Mouse (Mus musculus) skeletal muscle tissue, adult 2 months (tissue): ENCODE results near the gene Nedd9.

Source experiments
- DNase-seq: peaks from one replicate; pipeline ENCODE4 v3.0.0-alpha.2; 2012; ENCODE audit warnings: low read depth, low spot score

The Nedd9 gene

GRCm38 (mm10) chr13:41486606-41487408 lies at the start of gene Nedd9:
TSS of gene Nedd9 (minus strand) at chr13:41487362.
- DNase-seq = peak; percentile 51

DNA sequence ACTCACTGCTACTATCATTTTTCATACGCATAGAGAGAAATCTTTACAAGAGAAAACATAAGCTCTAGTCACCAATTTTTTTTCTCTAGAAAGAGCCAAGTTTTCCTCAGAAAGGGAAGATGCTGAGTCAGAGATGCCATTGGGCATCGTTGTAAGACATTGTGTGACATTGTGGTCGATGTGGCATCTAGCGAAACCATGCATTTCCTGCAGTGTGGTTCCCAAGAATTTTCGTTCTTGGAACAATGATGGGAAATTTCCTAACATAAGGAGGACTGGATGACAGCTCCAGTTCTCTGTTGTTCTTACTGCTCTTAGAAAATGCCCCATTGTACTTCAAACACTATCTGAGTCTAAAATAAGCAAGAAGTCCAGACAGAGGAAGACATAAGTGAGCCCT lies 45.5 kb upstream of the Nedd9 start:
- no peak for DNase-seq

GRCm38 (mm10) chr13:41530326-41530725 lies 43.2 kb upstream of the Nedd9 start:
- DNase-seq = no peak

GRCm38 (mm10) chr13:41524208-41524607 lies 37.0 kb upstream of the Nedd9 start:
- DNase-seq = no peak

- DNase-seq = no peak
Measured at GRCm38 (mm10) chr13:41521296-41521695, 34.1 kb upstream of the Nedd9 start.

DNA sequence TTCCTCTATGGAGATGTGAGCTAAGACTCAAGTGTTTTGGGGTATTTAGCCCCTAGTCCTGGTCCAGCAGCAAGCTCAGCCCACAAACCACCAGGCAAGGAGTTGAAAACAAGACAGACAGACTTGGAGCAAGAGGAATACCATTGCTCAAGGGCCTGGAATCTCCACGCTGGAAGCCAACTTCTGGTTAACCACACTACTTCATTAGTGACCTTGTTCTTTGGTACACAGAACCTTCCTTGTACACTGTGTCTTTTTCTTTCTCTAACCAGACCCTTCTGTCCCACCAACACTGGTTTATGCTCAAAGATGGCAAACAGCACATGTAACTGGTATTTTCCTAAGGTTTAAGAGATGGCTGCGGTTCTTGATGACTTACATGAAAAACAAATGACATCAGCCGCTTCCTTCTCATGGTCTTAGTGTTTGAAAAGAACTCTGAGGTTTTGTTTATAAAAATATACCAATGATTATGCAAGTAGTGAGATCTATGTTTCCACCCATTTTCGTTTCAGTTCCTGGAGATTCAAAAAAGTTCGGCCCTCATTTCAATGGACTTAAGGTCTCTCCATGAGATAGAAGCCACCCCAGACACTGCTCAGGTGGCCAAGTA lies 33.5 kb upstream of the Nedd9 start:
- DNase-seq = no peak

- DNase-seq = no peak
Measured at GRCm38 (mm10) chr13:41519792-41520191, 32.6 kb upstream of the Nedd9 start.

GRCm38 (mm10) chr13:41517193-41517592 lies 30.0 kb upstream of the Nedd9 start:
- DNase-seq = peak; percentile 46

DNA sequence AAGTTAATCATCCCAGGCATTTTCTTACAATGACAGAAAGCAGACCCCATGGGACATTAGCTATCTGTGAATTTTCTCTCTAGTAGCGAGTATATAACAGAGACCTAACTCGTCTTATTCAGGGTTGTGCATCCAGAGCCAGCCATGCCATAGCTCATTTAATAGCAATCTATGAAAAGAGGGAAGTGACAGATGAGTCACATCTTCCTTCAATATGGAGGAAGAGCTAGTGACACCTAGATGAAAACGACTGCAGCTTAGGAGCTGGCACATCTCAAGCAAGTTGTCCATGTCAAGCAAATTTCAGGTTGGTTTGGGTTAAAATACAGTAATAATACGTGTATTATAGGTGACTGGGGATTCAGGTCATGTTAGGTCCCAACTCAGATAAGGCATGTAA lies 28.6 kb upstream of the Nedd9 start:
- DNase-seq = no peak

GRCm38 (mm10) chr13:41514918-41515317 lies 27.8 kb upstream of the Nedd9 start:
- no peak for DNase-seq

DNA sequence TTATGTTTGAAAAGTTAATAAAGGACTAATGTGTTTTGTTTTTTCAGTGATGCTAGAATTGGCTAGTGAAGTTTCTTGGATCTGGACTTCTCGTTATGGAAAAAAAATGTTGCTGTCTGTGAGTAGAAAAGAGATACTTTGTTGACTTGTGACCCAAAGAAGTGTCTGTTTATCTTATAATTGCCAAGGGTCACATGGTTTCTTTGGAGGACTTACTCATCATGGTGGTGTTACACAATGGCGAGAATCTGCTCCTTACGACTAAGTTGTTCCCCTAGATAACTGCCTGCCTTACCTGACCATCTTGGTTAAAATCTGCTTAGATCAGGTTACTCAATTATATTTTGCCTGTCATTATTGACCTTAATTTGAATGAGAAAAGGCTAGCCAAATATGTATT lies 26.3 kb upstream of the Nedd9 start:
- no peak for DNase-seq

DNA sequence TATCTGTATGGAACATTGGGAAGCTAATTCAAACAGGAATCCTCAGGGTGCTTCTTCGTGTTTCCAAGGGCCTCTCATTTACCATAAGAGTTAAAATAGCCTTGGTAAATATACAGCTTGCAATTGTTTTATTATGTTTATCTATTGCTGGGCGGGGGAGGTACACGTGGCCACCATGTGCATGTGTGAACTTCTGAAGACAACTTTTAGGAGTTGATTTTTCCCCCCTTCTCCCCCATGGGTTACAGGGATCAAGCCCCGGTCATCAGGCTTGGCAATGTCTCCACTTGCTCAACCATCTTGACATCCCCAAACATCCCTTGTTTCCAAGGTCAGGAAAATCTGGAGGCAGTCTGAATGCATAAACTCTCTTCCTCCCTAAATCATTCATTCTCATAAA lies 25.1 kb upstream of the Nedd9 start:
- no peak for DNase-seq

DNA sequence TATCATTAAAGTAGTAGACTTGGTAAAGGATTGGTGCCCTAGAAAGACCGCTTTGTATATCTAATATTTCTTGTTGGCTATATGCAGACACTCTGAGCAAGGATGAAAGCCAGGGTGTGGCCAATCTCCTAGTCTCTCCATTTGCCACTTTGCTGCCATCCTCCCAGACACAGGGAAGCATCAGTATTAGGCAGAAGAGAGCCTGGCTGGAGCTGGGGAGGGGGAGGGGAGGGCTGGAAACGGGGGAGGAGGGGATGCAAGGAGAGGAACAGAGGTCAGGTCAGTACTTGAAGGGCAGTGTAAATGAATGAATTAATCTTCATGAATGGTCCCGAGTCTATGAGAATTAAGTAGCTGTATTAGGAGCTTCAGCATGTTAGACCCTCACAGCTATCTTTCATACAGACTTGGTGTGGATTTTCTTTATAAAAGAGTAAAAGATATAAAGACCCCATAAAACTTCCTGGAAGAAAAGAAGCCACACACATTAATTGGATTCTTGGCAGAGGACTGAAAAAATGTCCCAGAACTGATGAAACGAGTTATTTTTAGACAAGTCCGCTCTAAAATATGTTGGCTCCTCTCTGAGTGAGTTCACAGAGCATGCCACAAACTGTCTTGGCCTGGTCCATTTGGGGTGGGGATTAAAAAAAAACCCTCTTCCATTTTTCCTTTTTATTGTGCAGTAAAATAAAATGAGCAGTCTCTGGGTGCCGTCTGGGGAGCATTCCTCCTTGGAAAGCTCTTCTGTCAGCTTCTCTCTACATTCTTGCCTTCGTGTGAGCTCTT lies 23.7 kb upstream of the Nedd9 start:
- peak; percentile 52 for DNase-seq

DNA sequence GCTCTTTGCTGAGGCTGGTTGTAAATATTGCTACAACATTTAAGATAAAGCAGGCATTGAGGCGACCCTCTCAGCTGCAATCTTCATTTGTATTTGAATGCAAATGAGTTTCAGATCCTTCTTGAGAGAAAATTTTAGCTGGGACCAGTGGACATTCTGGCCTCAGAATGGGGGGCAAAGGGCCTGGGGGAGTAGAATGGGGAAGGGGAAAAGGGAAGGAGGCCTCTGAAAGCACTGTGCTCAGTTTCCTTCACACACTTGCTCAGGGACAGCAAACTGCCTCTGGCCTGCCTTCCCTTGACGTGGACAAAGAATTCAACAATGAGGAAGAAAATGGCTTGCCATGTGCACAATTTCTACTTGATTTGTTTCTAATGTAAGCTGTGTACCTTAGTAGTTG lies 18.4 kb upstream of the Nedd9 start:
- no peak for DNase-seq

DNA sequence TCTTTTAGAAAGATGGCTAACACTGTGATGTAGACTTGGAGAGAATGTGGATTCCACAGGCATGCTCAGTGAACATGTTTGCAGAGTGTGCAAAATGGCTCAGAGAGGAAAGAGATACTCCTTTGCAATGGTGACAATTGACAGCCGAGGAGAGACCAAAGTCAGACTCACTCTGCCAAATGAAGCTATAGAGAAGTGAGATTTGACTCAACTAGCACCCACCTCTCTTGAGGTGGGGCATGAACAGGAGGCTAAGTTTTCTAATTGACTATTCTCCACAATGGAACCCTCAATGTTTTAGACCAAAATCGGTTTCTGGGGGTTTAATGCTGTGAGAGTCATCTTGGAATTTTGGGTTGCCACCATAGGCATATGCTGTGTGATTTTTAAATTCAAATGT lies 17.8 kb upstream of the Nedd9 start:
- no peak for DNase-seq

DNA sequence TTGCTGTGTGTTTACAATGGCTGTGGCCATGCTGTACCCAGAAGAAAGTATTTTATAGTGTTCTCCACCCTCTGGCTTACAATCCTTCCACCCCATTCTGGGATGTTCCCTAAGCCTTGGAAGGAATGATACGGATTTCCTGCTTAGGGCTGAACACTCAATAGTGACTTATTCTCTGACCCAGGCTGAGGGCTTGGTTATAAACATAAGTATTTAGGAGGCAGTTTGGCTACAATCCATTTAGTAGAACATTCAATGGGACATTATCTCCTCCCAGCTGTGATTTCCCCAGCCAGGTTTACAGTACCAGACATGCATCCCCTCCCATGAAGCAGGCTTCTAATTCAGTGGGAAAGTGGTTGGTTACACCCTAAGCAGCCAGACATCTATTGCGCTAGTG lies 17.3 kb upstream of the Nedd9 start:
- no peak for DNase-seq

DNA sequence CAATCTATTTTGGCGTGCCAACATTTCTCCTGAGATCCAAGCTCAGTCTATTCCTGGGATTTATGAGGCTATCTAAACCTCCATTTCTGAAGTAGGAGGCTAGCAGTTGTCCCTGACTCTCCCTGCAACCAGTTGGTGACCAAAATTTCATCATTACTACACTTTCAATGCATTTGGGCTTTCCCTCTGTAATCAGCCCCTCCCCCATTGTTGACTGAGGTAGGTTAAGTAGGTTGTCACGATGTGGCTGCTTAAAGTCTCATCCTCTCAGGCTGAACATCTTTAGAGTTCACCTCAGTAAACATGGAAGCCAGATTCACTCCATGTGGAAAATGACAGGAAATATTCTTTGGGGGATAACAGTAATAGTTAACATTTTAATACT lies 15.7 kb upstream of the Nedd9 start:
- no peak for DNase-seq

DNA sequence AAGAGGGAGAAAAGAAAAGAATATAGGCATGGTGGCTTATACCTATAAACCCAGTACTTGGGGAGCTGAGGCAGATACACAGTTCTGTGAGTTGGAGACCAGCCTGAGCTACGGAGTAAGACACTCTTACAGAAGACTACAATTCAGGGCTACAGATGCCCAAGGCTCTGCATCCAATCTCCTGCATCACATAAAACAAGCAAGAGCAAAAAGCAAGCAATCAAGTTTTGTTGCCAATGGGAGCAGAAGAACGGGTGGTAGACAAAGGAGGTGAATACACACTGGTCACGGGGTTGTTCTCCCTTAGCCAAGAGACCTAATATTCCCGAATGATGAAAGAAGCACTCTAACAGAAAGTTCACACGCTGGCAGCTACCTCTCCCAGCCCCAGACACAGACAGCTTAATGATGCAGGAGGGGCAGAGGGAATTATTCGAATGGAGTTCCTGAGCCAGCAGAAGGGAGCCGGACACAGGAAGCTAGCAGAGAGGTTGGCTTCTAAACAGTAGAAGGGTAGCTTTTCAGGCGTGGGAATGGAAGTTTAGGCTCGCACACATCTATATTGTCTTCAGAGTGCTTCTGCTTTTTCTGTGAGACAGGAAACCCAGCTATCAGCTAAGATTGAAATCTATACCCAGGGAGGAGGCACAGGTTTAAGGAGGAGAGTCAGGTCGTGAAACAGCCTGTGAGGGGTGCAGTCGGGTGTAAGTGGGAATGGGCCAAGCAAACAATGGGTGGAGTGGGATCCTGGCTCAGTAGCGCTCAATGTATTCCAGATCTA lies 15.2 kb upstream of the Nedd9 start:
- DNase-seq = no peak

DNA sequence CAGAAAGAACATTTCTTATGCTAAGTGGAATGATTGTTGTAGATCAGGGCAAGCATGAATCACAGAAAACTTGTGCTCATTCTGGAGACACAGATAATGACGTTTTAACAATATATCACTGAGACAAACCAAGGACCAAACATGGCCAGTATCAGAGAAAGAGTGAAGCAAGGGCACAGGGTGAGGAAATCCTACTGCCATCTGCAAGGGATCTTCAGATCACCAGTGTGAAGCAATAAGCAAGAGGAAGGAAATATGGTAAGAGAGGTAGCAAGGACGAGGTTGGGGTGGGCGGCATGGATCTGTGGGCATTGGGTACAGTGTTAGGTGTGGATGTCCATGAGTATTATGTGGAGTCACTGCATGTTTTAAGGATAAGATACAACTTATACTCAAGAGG lies 13.6 kb upstream of the Nedd9 start:
- no peak for DNase-seq

GRCm38 (mm10) chr13:41498611-41499121 lies 11.5 kb upstream of the Nedd9 start:
- DNase-seq = no peak

DNA sequence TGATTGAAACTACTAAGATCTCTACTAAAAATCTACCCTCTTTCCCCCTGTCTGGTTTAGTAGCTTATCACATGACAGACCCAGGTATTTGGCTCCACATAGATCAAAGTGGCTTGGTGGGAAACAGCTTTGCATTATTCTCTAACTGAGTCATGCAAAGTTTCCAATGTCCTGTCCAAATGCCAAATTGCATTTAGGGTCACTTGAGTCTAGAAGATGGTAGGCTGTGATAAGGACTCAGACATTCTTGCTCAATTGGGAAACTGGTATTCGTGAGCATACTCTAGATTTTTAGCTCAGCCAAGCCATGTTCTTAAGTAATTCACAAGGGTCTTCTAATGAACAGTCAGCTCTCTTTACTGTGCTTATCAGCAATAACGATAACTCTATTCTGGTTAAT lies 7.5 kb upstream of the Nedd9 start:
- DNase-seq = no peak
